Mouse (Mus musculus): ENCODE measurements at regions not wholly inside any gene's neighbourhood (a gene's known extent, or its start where the extent isn't known, plus 50 kb on each side); places are given as distances from the start of the nearest gene placed in this dataset.

DNA sequence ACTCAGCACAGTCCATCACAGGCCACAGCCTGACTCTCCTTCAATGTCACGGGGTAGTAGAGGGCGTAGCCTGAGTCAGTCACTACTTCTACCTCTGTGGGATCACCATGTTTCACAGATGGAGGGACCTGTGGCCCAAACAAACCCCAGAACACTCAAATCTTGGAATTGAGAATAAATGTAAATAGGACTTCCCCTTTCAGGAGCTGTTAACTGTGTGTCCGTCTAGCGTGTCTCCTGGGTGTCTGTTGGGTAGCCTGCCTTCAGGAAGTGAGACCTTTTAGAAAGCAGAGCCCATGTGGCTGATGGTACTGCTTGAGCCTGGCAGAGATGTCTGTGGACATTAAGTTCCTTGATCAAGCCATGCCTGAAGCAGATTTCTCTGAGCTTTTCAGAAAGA, 87.4 kb upstream of the Smim23 start:
- no peak for TF ChIP-seq CTCF (IDR thresholded peaks at IDR 0.05; ENCODE audit: low read depth)
- DNase-seq (no peak), ATAC-seq (no peak)
- Histone ChIP-seq H3K9ac (no peak overlapping the region), H3K4me2 (ENCODE audit: low read depth) (no peak overlapping the region), H3K27ac (ENCODE audit: low read depth, low read length) (no peak overlapping the region), H3K36me3 (ENCODE audit: insufficient read depth) (no peaks in the 10 kb centered on the region), H3K4me1 (ENCODE audit: insufficient read depth) (no peaks in the 10 kb centered on the region), H3K27me3 (ENCODE audit: insufficient read depth, low read length) (no peaks in the 10 kb centered on the region), H3K4me3 (ENCODE audit: low read depth, low read length) (no peak overlapping the region), H3K9me3 (ENCODE audit: low read length) (no peaks in the 10 kb centered on the region)
- 92% methylated on average over 4 of the region's 4 CpGs for WGBS

- no peak overlapping the region for H3K4me3 ChIP-seq (ENCODE audit: low read depth, low read length)
- no peaks in the 10 kb centered on the region for H3K9me3 ChIP-seq (ENCODE audit: low read length)
- no peak overlapping the region for H3K4me2 ChIP-seq (ENCODE audit: low read depth)
- ATAC-seq (no peak), DNase-seq (no peak)
- 64% methylated on average over 14 of the region's 14 CpGs for WGBS
- TF ChIP-seq CTCF (IDR thresholded peaks at IDR 0.05; ENCODE audit: low read depth), result no peak
- no peaks in the 10 kb centered on the region for H3K36me3 ChIP-seq (ENCODE audit: insufficient read depth)
- no peaks in the 10 kb centered on the region for H3K4me1 ChIP-seq (ENCODE audit: insufficient read depth)
- no peak overlapping the region for H3K27ac ChIP-seq (ENCODE audit: low read depth, low read length)
- H3K9ac ChIP-seq, result no peak overlapping the region
- no peaks in the 10 kb centered on the region for H3K27me3 ChIP-seq (ENCODE audit: insufficient read depth, low read length)
These were observed 84.5 kb upstream of the Smim23 start for GRCm38 (mm10) chr11:32908723-32909411.

DNA sequence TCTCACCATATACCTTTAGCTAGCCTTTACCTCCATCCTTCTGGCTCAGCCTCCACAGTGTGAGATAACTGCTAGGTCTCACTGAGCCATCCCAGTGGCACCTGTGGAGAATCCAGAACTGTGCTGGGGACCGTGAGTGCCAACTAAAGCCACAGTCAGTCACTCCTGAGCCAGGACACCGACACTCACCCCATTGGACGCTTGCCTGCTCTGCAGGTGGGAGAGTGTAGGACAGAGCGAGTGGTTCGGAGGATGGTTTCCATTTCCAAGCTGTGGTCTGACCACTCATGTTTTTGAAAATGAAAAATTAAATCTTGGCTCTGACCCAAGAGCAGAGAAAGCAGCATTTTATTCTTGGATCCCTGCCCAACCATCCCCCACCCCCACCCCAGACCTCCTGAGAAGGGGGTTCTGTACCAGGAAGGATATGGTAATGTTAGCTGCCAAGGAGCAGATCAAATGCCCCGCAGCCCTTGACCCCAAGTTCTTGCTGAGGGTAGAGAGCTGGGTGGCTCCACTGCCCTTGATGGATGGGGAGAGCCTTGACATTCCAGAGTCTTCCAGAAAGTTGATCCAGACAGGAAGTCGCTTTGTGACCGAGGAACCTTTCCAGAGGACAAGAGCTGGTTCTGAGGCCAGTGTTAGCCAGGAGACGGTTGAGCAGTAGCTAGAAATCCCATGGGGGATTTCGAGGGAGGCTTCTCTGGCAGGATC, 83.3 kb upstream of the Smim23 start:
- DNase-seq (no peak), ATAC-seq (no peak)
- Histone ChIP-seq H3K9ac (no peak overlapping the region), H3K36me3 (ENCODE audit: insufficient read depth) (no peaks in the 10 kb centered on the region), H3K4me2 (ENCODE audit: low read depth) (no peak overlapping the region), H3K4me1 (ENCODE audit: insufficient read depth) (no peaks in the 10 kb centered on the region), H3K4me3 (ENCODE audit: low read depth, low read length) (no peak overlapping the region), H3K27me3 (ENCODE audit: insufficient read depth, low read length) (no peaks in the 10 kb centered on the region), H3K27ac (ENCODE audit: low read depth, low read length) (no peak overlapping the region), H3K9me3 (ENCODE audit: low read length) (no peaks in the 10 kb centered on the region)
- 58% methylated on average over 10 of the region's 10 CpGs for WGBS
- TF ChIP-seq CTCF (IDR thresholded peaks at IDR 0.05; ENCODE audit: low read depth), result no peak

DNA sequence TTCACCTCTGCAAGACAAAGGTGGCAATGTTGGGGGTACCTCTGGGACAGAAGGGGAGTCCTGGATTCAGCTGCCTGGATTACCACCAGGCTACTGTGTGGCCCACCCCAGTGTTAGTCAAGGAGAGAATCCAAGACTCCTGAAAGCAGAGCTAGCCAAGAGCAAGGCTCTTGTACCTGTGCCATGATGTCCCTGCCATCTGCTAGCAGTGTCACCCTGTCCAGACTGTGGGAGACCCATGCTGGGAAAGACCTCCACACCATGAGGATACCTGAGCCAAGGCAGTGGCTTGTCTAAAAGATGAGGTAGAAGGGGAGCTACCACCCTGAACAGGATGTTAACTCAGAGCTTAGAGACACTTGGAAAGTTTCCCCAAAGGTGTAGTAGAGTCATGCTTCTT, 79.6 kb upstream of the Smim23 start:
- no peak overlapping the region for H3K27ac ChIP-seq (ENCODE audit: low read depth, low read length)
- H3K27me3 ChIP-seq (ENCODE audit: insufficient read depth, low read length), result no peaks in the 10 kb centered on the region
- DNase-seq, result no peak
- no peak overlapping the region for H3K9ac ChIP-seq
- no peaks in the 10 kb centered on the region for H3K9me3 ChIP-seq (ENCODE audit: low read length)
- H3K36me3 ChIP-seq (ENCODE audit: insufficient read depth), result no peaks in the 10 kb centered on the region
- H3K4me3 ChIP-seq (ENCODE audit: low read depth, low read length), result no peak overlapping the region
- no peak for ATAC-seq
- TF ChIP-seq CTCF (IDR thresholded peaks at IDR 0.05; ENCODE audit: low read depth), result no peak
- no peak overlapping the region for H3K4me2 ChIP-seq (ENCODE audit: low read depth)
- no peaks in the 10 kb centered on the region for H3K4me1 ChIP-seq (ENCODE audit: insufficient read depth)

GRCm38 (mm10) chr11:32903389-32903788, 79.0 kb upstream of the Smim23 start:
- H3K4me1 ChIP-seq (ENCODE audit: insufficient read depth), result no peaks in the 10 kb centered on the region
- no peak for TF ChIP-seq CTCF (IDR thresholded peaks at IDR 0.05; ENCODE audit: low read depth)
- H3K9ac ChIP-seq, result no peak overlapping the region
- H3K4me2 ChIP-seq (ENCODE audit: low read depth), result no peak overlapping the region
- ATAC-seq, result peak; percentile 53; the same call in 1 of the 2 replicates
- H3K27me3 ChIP-seq (ENCODE audit: insufficient read depth, low read length), result no peaks in the 10 kb centered on the region
- 62% methylated on average over 3 of the region's 3 CpGs for WGBS
- no peak for DNase-seq
- no peak overlapping the region for H3K4me3 ChIP-seq (ENCODE audit: low read depth, low read length)
- H3K9me3 ChIP-seq (ENCODE audit: low read length), result no peaks in the 10 kb centered on the region
- no peak overlapping the region for H3K27ac ChIP-seq (ENCODE audit: low read depth, low read length)
- H3K36me3 ChIP-seq (ENCODE audit: insufficient read depth), result no peaks in the 10 kb centered on the region

DNA sequence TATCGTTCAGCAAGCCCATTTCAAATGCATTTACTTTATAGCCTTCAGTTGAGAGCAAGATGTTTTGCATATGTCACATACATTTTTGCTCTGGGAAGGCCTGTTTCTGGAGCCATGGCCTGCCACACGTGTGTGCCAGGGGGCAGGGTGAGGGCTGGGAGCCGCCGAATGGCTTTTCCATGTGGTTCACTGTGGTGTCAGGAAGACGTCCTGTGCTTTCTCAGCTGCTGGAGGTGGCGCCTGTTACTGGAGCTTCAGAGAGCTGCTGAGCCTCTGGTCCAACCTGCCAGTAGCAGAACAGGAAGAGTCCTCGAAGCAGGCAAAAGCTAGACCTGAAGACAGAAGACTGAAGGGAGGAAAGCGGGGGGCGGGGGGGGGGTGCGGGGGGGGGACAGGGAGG, 78.5 kb upstream of the Smim23 start:
- DNase-seq (no peak), ATAC-seq (no peak)
- Histone ChIP-seq H3K4me3 (ENCODE audit: low read depth, low read length) (no peak overlapping the region), H3K36me3 (ENCODE audit: insufficient read depth) (no peaks in the 10 kb centered on the region), H3K27me3 (ENCODE audit: insufficient read depth, low read length) (no peaks in the 10 kb centered on the region), H3K4me1 (ENCODE audit: insufficient read depth) (no peaks in the 10 kb centered on the region), H3K4me2 (ENCODE audit: low read depth) (no peak overlapping the region), H3K9ac (no peak overlapping the region), H3K27ac (ENCODE audit: low read depth, low read length) (no peak overlapping the region), H3K9me3 (ENCODE audit: low read length) (no peaks in the 10 kb centered on the region)
- no peak for TF ChIP-seq CTCF (IDR thresholded peaks at IDR 0.05; ENCODE audit: low read depth)
- 69% methylated on average over 6 of the region's 10 CpGs for WGBS

- H3K27me3 ChIP-seq (ENCODE audit: insufficient read depth, low read length), result no peaks in the 10 kb centered on the region
- WGBS, result 80% methylated on average over 6 of the region's 6 CpGs
- no peak for TF ChIP-seq CTCF (IDR thresholded peaks at IDR 0.05; ENCODE audit: low read depth)
These were observed 76.0 kb upstream of the Smim23 start for GRCm38 (mm10) chr11:32900437-32900836.

More at GRCm38 (mm10) chr11:32900437-32900836, 76.0 kb upstream of the Smim23 start:
- H3K9ac ChIP-seq, result no peak overlapping the region
- no peaks in the 10 kb centered on the region for H3K4me1 ChIP-seq (ENCODE audit: insufficient read depth)
- H3K27ac ChIP-seq (ENCODE audit: low read depth, low read length), result no peak overlapping the region
- DNase-seq (no peak), ATAC-seq (no peak)
- no peaks in the 10 kb centered on the region for H3K9me3 ChIP-seq (ENCODE audit: low read length)
- H3K36me3 ChIP-seq (ENCODE audit: insufficient read depth), result no peaks in the 10 kb centered on the region
- H3K4me2 ChIP-seq (ENCODE audit: low read depth), result no peak overlapping the region
- H3K4me3 ChIP-seq (ENCODE audit: low read depth, low read length), result no peak overlapping the region
